Mouse (Mus musculus) G1E (cell line): ENCODE measurements around the gene Dbn1. TPM values are rescaled to one million over a fixed set of nuclear protein-coding genes. Genes with fewer than 3 reads are reported as not detected.
A peak's percentile ranks its signal among the peaks of the same experiment; 100 is the strongest.

ENCODE experiments used
- ATAC-seq: 2 replicates; pipeline ENCODE4 v1.8.0; 2016; ENCODE audit warnings: mild to moderate bottlenecking; ENCODE audit not compliant: insufficient number of reproducible peaks, poor library complexity, low FRiP score, severe bottlenecking; ENCODE audit errors: extremely low read depth
- DNase-seq: peaks from one replicate; pipeline ENCODE4 v3.0.0; 2012; ENCODE audit warnings: low spot score
- H3K27me3 ChIP-seq: 2 replicates; pipeline ENCODE4 v1.6.1; 2012; ENCODE audit warnings: mild to moderate bottlenecking, low read length, inconsistent platforms; ENCODE audit not compliant: insufficient read depth
- H3K36me3 ChIP-seq: replicated peaks from 2 replicates; pipeline ENCODE3; 2012; ENCODE audit warnings: mild to moderate bottlenecking, inconsistent platforms
- H3K4me1 ChIP-seq: 2 replicates; pipeline ENCODE4 v1.6.1; 2012; ENCODE audit warnings: low read depth, low read length, inconsistent platforms, mixed read lengths; ENCODE audit not compliant: insufficient read depth
- H3K4me3 ChIP-seq: 2 replicates; pipeline ENCODE4 v1.5.1; 2012; ENCODE audit warnings: low read depth, mild to moderate bottlenecking, inconsistent platforms, low read length, moderate library complexity, mixed read lengths
- H3K9me3 ChIP-seq: replicated peaks from 2 replicates; pipeline ENCODE4 v1.6.1; 2012; ENCODE audit warnings: inconsistent platforms
- CTCF ChIP-seq: IDR thresholded peaks from 2 replicates; pipeline ENCODE4 v1.5.1; 2012; ENCODE audit warnings: low read depth, low read length, inconsistent platforms, mixed read lengths
- GATA1 ChIP-seq: IDR thresholded peaks from 2 replicates; pipeline ENCODE4 v1.6.1; 2012; ENCODE audit warnings: borderline replicate concordance, low read length, inconsistent platforms, mixed read lengths
- GATA2 ChIP-seq: IDR thresholded peaks from 2 replicates; pipeline ENCODE4 v1.6.1; 2012; ENCODE audit warnings: low read depth, low read length, inconsistent platforms, borderline replicate concordance
- POLR2AphosphoS5 ChIP-seq: IDR thresholded peaks from 2 replicates; pipeline ENCODE4 v1.6.1; 2012; ENCODE audit warnings: low read depth, low read length, inconsistent platforms; ENCODE audit not compliant: insufficient replicate concordance
- TAL1 ChIP-seq: conservative IDR thresholded peaks from 2 replicates; pipeline ENCODE4 v1.6.1; 2012; ENCODE audit warnings: low read depth, low read length, inconsistent platforms, mixed read lengths
- polyA plus RNA-seq: library from polyadenylated mRNA; stranded (reverse); fragments of >175 nt; gene quantifications from 2 replicates; pipeline ENCODE4 v1.2.3, GENCODE M21; 2012
- total RNA-seq, 2 experiments: library from RNA; stranded (forward) in 1 of 2; stranded (reverse) in 1 of 2; fragments of 200-1000 nt in 1 of 2; fragments of >200 nt in 1 of 2; fragmentation: Nextera tagmentation in 1 of 2; gene quantifications; 2 replicates each; pipeline ENCODE4 v1.2.3; 2014 to 2017

Gene Dbn1
- total and polyA plus RNA-seq, 3 experiments = 0.25 to 0.33 TPM; not detected in 1

DNA sequence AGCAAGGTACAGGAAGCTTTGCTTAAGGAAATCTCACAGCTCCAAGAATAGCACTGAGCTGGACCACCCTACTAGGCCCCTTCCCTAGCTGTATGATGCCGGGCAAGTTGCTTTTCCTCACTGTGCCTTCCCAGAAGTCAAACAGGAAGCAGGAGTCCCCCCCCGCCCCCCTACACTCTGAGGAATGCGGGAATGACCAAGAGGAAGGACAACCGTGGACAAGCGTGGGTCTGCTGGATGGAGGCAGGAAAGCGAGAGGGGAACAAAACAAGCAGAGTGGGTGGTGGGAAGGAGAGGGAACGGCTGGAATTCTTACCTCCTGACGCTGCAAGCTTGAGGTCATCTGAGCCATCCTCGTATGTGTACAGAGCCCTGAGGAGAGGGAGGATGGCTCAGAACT lies 4.8 kb downstream of the Dbn1 start:
- no peak for ATAC-seq
- peaks cover 84% of the 10 kb centered on the region for H3K27me3 ChIP-seq
- TF ChIP-seq TAL1 (no peak), GATA2 (no peak), CTCF (no peak), POLR2AphosphoS5 (no peak), GATA1 (no peak)

GRCm38 (mm10) chr13:55482542-55482941 lies 5.4 kb downstream of the Dbn1 start:
- H3K4me3 ChIP-seq = no peak overlapping the region
- peaks cover 83% of the 10 kb centered on the region for H3K27me3 ChIP-seq
- H3K9me3 ChIP-seq = no peaks in the 10 kb centered on the region
- ATAC-seq (no peak), DNase-seq (no peak)
- peaks cover 3% of the 10 kb centered on the region; the same call in 1 of the 2 replicates for H3K4me1 ChIP-seq
- H3K36me3 ChIP-seq = no peaks in the 10 kb centered on the region
- TF ChIP-seq TAL1 = no peak
- no peak for TF ChIP-seq GATA2
- TF ChIP-seq POLR2AphosphoS5 = no peak
- TF ChIP-seq CTCF = no peak
- no peak for TF ChIP-seq GATA1

More for the DNA sequence above, 4.8 kb downstream of the Dbn1 start:
- DNase-seq = no peak
- Histone ChIP-seq H3K4me1 (peaks cover 3% of the 10 kb centered on the region; the same call in 1 of the 2 replicates), H3K4me3 (no peak overlapping the region), H3K9me3 (no peaks in the 10 kb centered on the region), H3K36me3 (no peaks in the 10 kb centered on the region)

DNA sequence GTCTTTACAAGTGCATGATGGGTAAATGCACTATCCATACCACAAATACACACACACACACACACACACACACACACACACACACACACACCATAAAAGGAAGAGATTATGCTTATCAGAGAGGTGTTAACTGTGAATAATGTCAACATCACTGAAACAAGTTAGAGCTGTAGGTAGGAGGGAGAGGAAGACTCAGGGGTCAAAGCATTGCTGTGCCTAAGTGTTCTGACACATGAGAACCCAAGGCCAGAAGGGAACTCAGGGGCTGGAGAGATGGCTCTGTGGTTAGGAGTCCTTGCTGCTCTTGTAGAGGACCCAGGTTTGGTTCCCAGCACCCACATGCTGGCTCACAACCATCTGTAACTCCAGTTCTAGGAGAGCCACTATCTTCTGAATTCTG lies 8.0 kb downstream of the Dbn1 start:
- TF ChIP-seq GATA1 = no peak
- no peak for TF ChIP-seq CTCF
- TF ChIP-seq GATA2 = no peak
- TF ChIP-seq POLR2AphosphoS5 = no peak
- TF ChIP-seq TAL1 = no peak
- Histone ChIP-seq H3K4me1 (no peaks in the 10 kb centered on the region; the same call in 1 of the 2 replicates), H3K4me3 (no peak overlapping the region), H3K27me3 (peaks cover 81% of the 10 kb centered on the region), H3K9me3 (no peaks in the 10 kb centered on the region), H3K36me3 (no peaks in the 10 kb centered on the region)
- DNase-seq = no peak
- no peak for ATAC-seq

GRCm38 (mm10) chr13:55479008-55479407 lies 8.9 kb downstream of the Dbn1 start:
- Histone ChIP-seq H3K27me3 (peaks cover 83% of the 10 kb centered on the region), H3K4me1 (no peaks in the 10 kb centered on the region; the same call in 1 of the 2 replicates), H3K4me3 (no peak overlapping the region), H3K9me3 (no peaks in the 10 kb centered on the region), H3K36me3 (no peaks in the 10 kb centered on the region)
- ATAC-seq = no peak
- no peak for DNase-seq
- TF ChIP-seq TAL1 = no peak
- no peak for TF ChIP-seq GATA2
- no peak for TF ChIP-seq GATA1
- TF ChIP-seq CTCF = no peak
- TF ChIP-seq POLR2AphosphoS5 = no peak

GRCm38 (mm10) chr13:55478036-55478435 lies 9.9 kb downstream of the Dbn1 start:
- H3K4me1 ChIP-seq = no peaks in the 10 kb centered on the region; the same call in none of the 2 replicates
- ATAC-seq (no peak), DNase-seq (no peak)
- peaks cover 84% of the 10 kb centered on the region for H3K27me3 ChIP-seq
- no peak overlapping the region for H3K4me3 ChIP-seq
- no peak for TF ChIP-seq GATA1
- TF ChIP-seq CTCF = peak; percentile 36; the same call in 1 of the 2 replicates
- no peaks in the 10 kb centered on the region for H3K36me3 ChIP-seq
- no peaks in the 10 kb centered on the region for H3K9me3 ChIP-seq

DNA sequence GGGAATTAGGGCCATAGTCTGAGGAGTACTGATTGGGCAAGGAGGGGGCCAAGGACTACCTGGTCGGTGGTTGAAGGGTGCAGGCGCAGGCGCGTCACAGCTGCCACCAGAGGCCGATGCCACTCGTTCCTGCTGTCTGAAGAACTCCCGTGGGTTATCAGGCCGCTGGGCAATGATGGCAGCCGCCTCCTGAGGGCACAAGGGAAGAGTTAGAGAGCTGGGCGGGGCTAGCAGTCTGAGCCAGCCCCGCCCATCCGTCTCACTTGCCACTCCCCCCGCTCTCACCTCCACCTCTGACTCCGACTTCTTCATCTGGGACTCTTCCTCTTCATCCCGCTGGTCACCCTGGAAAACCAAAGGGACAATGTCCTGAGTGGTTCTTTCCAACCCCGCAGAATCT lies 10.4 kb downstream of the Dbn1 start:
- H3K4me1 ChIP-seq = peaks cover 3% of the 10 kb centered on the region
- no peak for ATAC-seq

GRCm38 (mm10) chr13:55476256-55476655 lies 11.7 kb downstream of the Dbn1 start:
- Histone ChIP-seq H3K4me3 (no peak overlapping the region), H3K4me1 (peaks cover 16% of the 10 kb centered on the region), H3K9me3 (peaks cover 8% of the 10 kb centered on the region), H3K36me3 (no peaks in the 10 kb centered on the region), H3K27me3 (peaks cover 85% of the 10 kb centered on the region)
- TF ChIP-seq POLR2AphosphoS5 = no peak
- no peak for TF ChIP-seq TAL1
- TF ChIP-seq GATA2 = no peak
- TF ChIP-seq GATA1 = no peak
- TF ChIP-seq CTCF = no peak
- no peak for ATAC-seq
- no peak for DNase-seq

More for the DNA sequence above, 10.4 kb downstream of the Dbn1 start:
- no peak for DNase-seq
- Histone ChIP-seq H3K4me3 (no peak overlapping the region), H3K27me3 (peaks cover 85% of the 10 kb centered on the region), H3K9me3 (peaks cover 3% of the 10 kb centered on the region), H3K36me3 (no peaks in the 10 kb centered on the region)
- no peak for TF ChIP-seq GATA1
